Mouse (Mus musculus): ENCODE measurements at regions not wholly inside any gene's neighbourhood (a gene's known extent, or its start where the extent isn't known, plus 50 kb on each side); places are given as distances from the start of the nearest gene placed in this dataset.

DNA sequence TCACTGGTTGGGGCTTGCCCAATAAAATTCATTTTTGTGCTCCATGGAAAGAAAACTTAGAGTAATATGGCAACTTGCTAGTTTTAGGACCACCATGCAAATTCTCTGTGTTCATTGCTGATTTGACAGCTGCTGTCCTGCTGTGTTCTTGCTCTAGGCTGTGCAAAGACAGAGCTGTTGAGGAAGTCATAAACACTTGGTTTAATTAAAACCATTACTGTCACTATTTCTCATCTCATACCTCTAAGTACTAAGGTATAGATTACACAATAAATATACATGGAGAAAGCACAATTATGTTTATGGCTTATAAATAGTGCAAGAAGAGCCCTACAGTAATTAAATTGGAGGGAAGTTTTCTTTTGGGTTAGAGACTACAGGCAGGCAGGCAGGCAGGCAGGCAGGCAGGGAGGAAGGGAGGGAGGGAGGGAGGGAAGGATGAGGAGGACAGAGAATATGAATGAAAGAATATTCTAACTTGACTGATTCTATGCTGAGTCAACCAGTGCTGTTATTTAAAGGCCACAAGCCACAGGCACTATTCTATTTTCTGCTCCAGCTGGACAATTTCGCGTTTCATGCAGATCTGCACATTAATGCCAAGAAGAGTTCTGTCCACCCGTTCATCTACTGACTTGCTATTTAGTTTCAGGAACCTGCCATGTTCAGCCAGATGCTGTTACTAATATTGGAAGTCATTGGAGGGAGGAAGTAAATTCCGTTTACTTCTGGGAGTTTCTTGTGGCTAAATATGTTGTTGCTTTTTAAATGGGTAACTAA, 61.2 kb upstream of the Rgmb start:
- DNase-seq (ENCODE audit: low read depth, low spot score): no peak
- no peaks in the 10 kb centered on the region for H3K79me2 ChIP-seq (ENCODE audit: control insufficient read depth, insufficient read depth, low read length, poor library complexity)

GRCm38 (mm10) chr17:15890595-15891140, 59.8 kb upstream of the Rgmb start:
- Histone ChIP-seq H3K4me1 (ENCODE audit: control insufficient read depth in 1 of 2, insufficient read depth in 2 of 2, low read length in 2 of 2) (no peaks in the 10 kb centered on the region), H3K9me3 (replicated peaks; ENCODE audit: insufficient read depth, low read length) (no peaks in the 10 kb centered on the region), H3K36me3 (ENCODE audit: control insufficient read depth in 1 of 2, insufficient read depth in 2 of 2, low read length in 2 of 2) (no peaks in the 10 kb centered on the region), H3K9ac (ENCODE audit: control insufficient read depth, low read depth, low read length, poor library complexity, severe bottlenecking) (no peak overlapping the region), H3K4me3 (ENCODE audit: control insufficient read depth in 1 of 2, insufficient read depth in 1 of 2, low read depth in 2 of 2, low read length in 2 of 2) (no peak overlapping the region), H3K27ac (ENCODE audit: control insufficient read depth, low read depth, low read length) (no peak overlapping the region), H3K79me2 (ENCODE audit: control insufficient read depth, insufficient read depth, low read length, poor library complexity) (no peaks in the 10 kb centered on the region), H3K27me3 (ENCODE audit: control insufficient read depth in 1 of 2, insufficient read depth in 2 of 2, low read length in 2 of 2) (no peaks in the 10 kb centered on the region; a peak in 1 of 4 replicates)
- TF ChIP-seq MAZ (IDR thresholded peaks at IDR 0.05; ENCODE audit: low read depth, low read length) (no peak), POLR2AphosphoS2 (IDR thresholded peaks at IDR 0.05; ENCODE audit: low read length) (no peak), MYB (IDR thresholded peaks at IDR 0.05; ENCODE audit: low read depth, low read length) (no peak), EP300 (IDR thresholded peaks at IDR 0.05; ENCODE audit: low read depth in 1 of 2, low read length in 2 of 2) (no peak), POLR2AphosphoS5 (IDR thresholded peaks at IDR 0.05; ENCODE audit: borderline replicate concordance, low read depth, low read length) (no peak), RAD21 (IDR thresholded peaks at IDR 0.05; ENCODE audit: low read depth, low read length) (no peak), SMC3 (IDR thresholded peaks at IDR 0.05; ENCODE audit: low read depth, low read length) (no peak), ETS1 (IDR thresholded peaks at IDR 0.05; ENCODE audit: low read depth, low read length) (no peak), POLR2A (IDR thresholded peaks at IDR 0.05; ENCODE audit: control insufficient read depth in 1 of 2, insufficient read depth in 1 of 2, low read depth in 1 of 2, low read length in 2 of 2, poor library complexity in 1 of 2) (no peak), CHD1 (IDR thresholded peaks at IDR 0.05; ENCODE audit: low read depth, low read length) (no peak), USF2 (IDR thresholded peaks at IDR 0.05; ENCODE audit: borderline replicate concordance in 1 of 2, insufficient read depth in 1 of 2, low read depth in 1 of 2, low read length in 2 of 2) (no peak), BHLHE40 (IDR thresholded peaks at IDR 0.05; ENCODE audit: borderline replicate concordance, low read depth, low read length) (no peak), GATA1 (IDR thresholded peaks at IDR 0.05; ENCODE audit: low read depth, low read length) (no peak), GABPA (IDR thresholded peaks at IDR 0.05; ENCODE audit: low read depth, low read length) (no peak), TBP (IDR thresholded peaks at IDR 0.05; ENCODE audit: low read depth, low read length) (no peak), ZMIZ1 (IDR thresholded peaks at IDR 0.05; ENCODE audit: low read depth, low read length) (no peak), CHD2 (IDR thresholded peaks at IDR 0.05; ENCODE audit: low read length) (no peak)
- DNase-seq (ENCODE audit: low read depth, low spot score): no peak

More for the DNA sequence above, 61.2 kb upstream of the Rgmb start:
- no peaks in the 10 kb centered on the region; a peak in 2 of 4 replicates for H3K27me3 ChIP-seq (ENCODE audit: control insufficient read depth in 1 of 2, insufficient read depth in 2 of 2, low read length in 2 of 2)
- no peak overlapping the region for H3K4me3 ChIP-seq (ENCODE audit: control insufficient read depth in 1 of 2, insufficient read depth in 1 of 2, low read depth in 2 of 2, low read length in 2 of 2)
- no peaks in the 10 kb centered on the region for H3K36me3 ChIP-seq (ENCODE audit: control insufficient read depth in 1 of 2, insufficient read depth in 2 of 2, low read length in 2 of 2)
- TF ChIP-seq POLR2AphosphoS5 (IDR thresholded peaks at IDR 0.05; ENCODE audit: borderline replicate concordance, low read depth, low read length) (no peak), ZNF384 (IDR thresholded peaks at IDR 0.05; ENCODE audit: low read depth, low read length) (no peak), JUND (IDR thresholded peaks at IDR 0.05; ENCODE audit: low read depth, low read length) (no peak), GATA1 (IDR thresholded peaks at IDR 0.05; ENCODE audit: low read depth, low read length) (no peak), USF2 (IDR thresholded peaks at IDR 0.05; ENCODE audit: borderline replicate concordance in 1 of 2, insufficient read depth in 1 of 2, low read depth in 1 of 2, low read length in 2 of 2) (no peak), ETS1 (IDR thresholded peaks at IDR 0.05; ENCODE audit: low read depth, low read length) (no peak), ZMIZ1 (IDR thresholded peaks at IDR 0.05; ENCODE audit: low read depth, low read length) (no peak), MYC (IDR thresholded peaks at IDR 0.05; ENCODE audit: low read depth, low read length) (no peak), SIN3A (IDR thresholded peaks at IDR 0.05; ENCODE audit: low read length) (no peak), ZC3H11A (IDR thresholded peaks at IDR 0.05; ENCODE audit: low read depth, low read length) (no peak), TAL1 (IDR thresholded peaks at IDR 0.05; ENCODE audit: low read length) (no peak), KAT2A (conservative IDR thresholded peaks at IDR 0.05; ENCODE audit: low read depth, low read length) (no peak), NELFE (IDR thresholded peaks at IDR 0.05; ENCODE audit: low read depth, low read length) (no peak), HCFC1 (IDR thresholded peaks at IDR 0.05; ENCODE audit: low read depth, low read length) (no peak)
- H3K4me1 ChIP-seq (ENCODE audit: control insufficient read depth in 1 of 2, insufficient read depth in 2 of 2, low read length in 2 of 2): no peaks in the 10 kb centered on the region
- H3K27ac ChIP-seq (ENCODE audit: control insufficient read depth, low read depth, low read length): no peak overlapping the region
- no peaks in the 10 kb centered on the region for H3K9me3 ChIP-seq (replicated peaks; ENCODE audit: insufficient read depth, low read length)
- no peak overlapping the region for H3K9ac ChIP-seq (ENCODE audit: control insufficient read depth, low read depth, low read length, poor library complexity, severe bottlenecking)
